Mouse (Mus musculus) heart, embryonic 11.5 days (tissue): ENCODE results near the gene Bst1. TPM values are rescaled to one million over a fixed set of nuclear protein-coding genes. Genes with fewer than 3 reads are reported as not detected.

Source experiments
- ATAC-seq: fragments of 200-750 bp; cut with Nextera tagmentation; replicated peaks from 2 replicates; pipeline ENCODE4 v1.8.0; 2017; ENCODE audit warnings: moderate library complexity; ENCODE audit not compliant: insufficient number of reproducible peaks, low FRiP score, low TSS enrichment
- H3K27ac ChIP-seq: fragments of 300-500 bp; sonication (generic); 2 replicates; pipeline ENCODE4 v1.5.1; 2014; ENCODE audit warnings: mild to moderate bottlenecking, low read depth, low read length
- H3K27me3 ChIP-seq: fragments of 300-500 bp; sonication (generic); 2 replicates; pipeline ENCODE4 v1.6.1; 2014; ENCODE audit warnings: mild to moderate bottlenecking, low read length, mixed read lengths; ENCODE audit not compliant: control insufficient read depth, insufficient read depth
- H3K36me3 ChIP-seq: fragments of 300-500 bp; sonication (generic); 2 replicates; pipeline ENCODE4 v1.6.1; 2014; ENCODE audit warnings: mild to moderate bottlenecking, low read length, moderate library complexity, mixed read lengths; ENCODE audit not compliant: control insufficient read depth, insufficient read depth
- H3K4me1 ChIP-seq: fragments of 300-500 bp; sonication (generic); 2 replicates; pipeline ENCODE4 v1.6.1; 2014; ENCODE audit warnings: low read length; ENCODE audit not compliant: control insufficient read depth, insufficient read depth
- H3K4me2 ChIP-seq: fragments of 300-500 bp; sonication (generic); 2 replicates; pipeline ENCODE4 v1.6.1; 2014; ENCODE audit warnings: mild to moderate bottlenecking, moderate library complexity
- H3K4me3 ChIP-seq: fragments of 300-500 bp; sonication (generic); 2 replicates; pipeline ENCODE4 v1.5.1; 2014; ENCODE audit warnings: low read depth, low read length
- H3K9ac ChIP-seq: fragments of 300-500 bp; sonication (generic); 2 replicates; pipeline ENCODE4 v1.6.1; 2014; ENCODE audit warnings: mild to moderate bottlenecking, low read depth, low read length, moderate library complexity
- H3K9me3 ChIP-seq: fragments of 300-500 bp; sonication (generic); replicated peaks from 2 replicates; pipeline ENCODE4 v1.6.1; 2016; ENCODE audit warnings: low read length; ENCODE audit not compliant: control insufficient read depth
- WGBS: fragments of 180-500 bp; shearing (Covaris S2); extraction: QIAGEN DNeasy Blood & Tissue Kit; methylation state at CpG from one replicate; pipeline ENCODE4 v1.1.7; 2014; ENCODE audit not compliant: insufficient replicate concordance; 5-methylcytosine and 5-hydroxymethylcytosine counted together
- polyA plus RNA-seq: library from polyadenylated mRNA; unstranded; fragments of >200 nt; fragmentation: Nextera tagmentation; extraction: Ambion mirVana; gene quantifications from 2 replicates; pipeline ENCODE4 v1.2.1, GENCODE M21; 2014

Gene Bst1
- polyA plus RNA-seq, 1 experiment from 2014 or later = 0.23 TPM

DNA sequence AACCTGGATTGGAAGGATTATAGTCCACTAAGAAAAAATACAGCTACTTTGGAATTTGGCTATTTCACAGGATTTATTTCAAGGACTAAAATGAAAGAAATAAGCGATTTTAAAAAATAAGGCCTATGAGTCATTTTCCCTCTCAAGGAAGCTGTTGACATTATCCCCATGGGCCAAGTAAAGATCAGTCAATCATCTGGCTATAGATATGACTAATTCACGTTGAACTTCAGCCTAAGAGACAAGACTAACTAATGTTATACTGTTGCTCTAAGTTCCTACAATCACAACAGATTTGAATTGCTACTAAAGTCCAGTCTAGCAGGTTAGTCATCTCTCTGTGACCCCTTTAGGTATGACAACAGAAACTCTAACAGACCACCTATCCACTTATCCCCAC, 34.7 kb upstream of the Bst1 start:
- no peak overlapping the region for H3K4me2 ChIP-seq
- H3K27me3 ChIP-seq = no peaks in the 10 kb centered on the region
- H3K9ac ChIP-seq = no peak overlapping the region
- no peaks in the 10 kb centered on the region for H3K9me3 ChIP-seq
- ATAC-seq = no peak
- peaks cover 5% of the 10 kb centered on the region for H3K4me1 ChIP-seq
- H3K4me3 ChIP-seq = no peak overlapping the region
- WGBS = 66% methylated on average over 2 of the region's 2 CpGs
- no peaks in the 10 kb centered on the region for H3K36me3 ChIP-seq
- no peak overlapping the region for H3K27ac ChIP-seq

DNA sequence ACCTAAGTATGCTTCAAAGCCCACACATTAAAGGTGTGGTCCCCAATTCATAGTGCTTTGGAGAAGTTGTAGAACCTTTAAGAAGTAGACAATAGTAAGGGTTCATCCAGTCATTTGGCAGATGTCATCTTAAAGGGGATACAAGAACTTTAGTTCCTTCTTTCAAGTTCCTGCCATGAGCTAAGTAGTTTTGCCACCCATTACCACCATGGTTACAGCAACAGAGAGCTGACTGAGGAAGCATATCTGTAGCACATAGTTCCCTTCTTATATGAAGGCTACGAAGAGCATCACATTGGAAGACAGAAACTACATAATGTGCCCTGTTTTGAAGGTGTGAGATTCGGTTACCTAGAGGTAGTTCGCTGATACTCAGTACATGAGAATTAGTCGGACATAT, 32.1 kb upstream of the Bst1 start:
- no peak for ATAC-seq
- Histone ChIP-seq H3K27ac (no peak overlapping the region), H3K9me3 (no peaks in the 10 kb centered on the region), H3K4me3 (no peak overlapping the region), H3K36me3 (no peaks in the 10 kb centered on the region), H3K4me1 (no peaks in the 10 kb centered on the region), H3K9ac (no peak overlapping the region), H3K27me3 (no peaks in the 10 kb centered on the region), H3K4me2 (no peak overlapping the region)
- 87% methylated on average over 4 of the region's 4 CpGs for WGBS

DNA sequence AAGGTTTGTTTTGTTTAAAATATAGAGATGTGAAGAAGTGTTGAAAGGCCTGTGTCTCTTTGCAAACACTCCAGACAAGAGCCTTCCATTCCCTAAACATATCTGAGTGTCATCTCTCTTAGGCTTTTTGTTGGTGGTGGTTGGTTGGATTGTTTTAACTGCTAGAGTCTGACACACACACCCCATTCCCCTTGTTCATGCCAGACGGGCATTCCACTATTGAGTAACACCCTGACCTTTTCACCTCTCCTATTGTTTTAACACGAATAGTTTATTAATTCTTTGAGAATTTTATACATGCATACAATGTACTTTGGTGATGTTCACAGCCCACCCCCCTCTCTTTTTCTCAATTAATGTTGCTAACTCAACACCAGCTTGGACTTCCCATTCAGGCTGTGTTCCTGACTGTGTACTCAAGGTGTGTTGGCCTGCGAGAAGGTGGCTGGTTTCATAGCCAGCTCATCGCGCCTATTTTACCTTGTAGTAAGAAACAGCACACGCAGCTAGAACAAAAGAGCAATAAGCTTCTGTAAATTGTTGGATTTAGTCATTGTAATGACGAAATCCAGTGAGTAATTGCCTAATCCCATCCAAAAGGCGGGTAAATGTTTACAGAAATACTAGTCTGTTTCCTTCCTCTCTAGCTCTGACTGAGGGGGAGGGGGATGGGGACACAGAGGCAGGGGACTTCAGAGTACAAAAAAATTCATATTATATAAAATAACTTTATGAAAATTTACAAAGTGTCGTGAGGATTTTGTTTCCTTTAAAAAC, 30.5 kb upstream of the Bst1 start:
- Histone ChIP-seq H3K4me1 (no peaks in the 10 kb centered on the region), H3K9me3 (no peaks in the 10 kb centered on the region), H3K36me3 (no peaks in the 10 kb centered on the region), H3K9ac (no peak overlapping the region), H3K27ac (no peak overlapping the region), H3K4me3 (no peak overlapping the region), H3K4me2 (no peak overlapping the region), H3K27me3 (no peaks in the 10 kb centered on the region)
- ATAC-seq = no peak
- WGBS = 70% methylated on average over 9 of the region's 9 CpGs

- no peaks in the 10 kb centered on the region for H3K4me1 ChIP-seq
- H3K4me2 ChIP-seq = no peak overlapping the region
- no peaks in the 10 kb centered on the region for H3K36me3 ChIP-seq
- H3K9me3 ChIP-seq = no peaks in the 10 kb centered on the region
- whole genome bisulfite sequencing = 51% methylated on average over 5 of the region's 5 CpGs
- no peak overlapping the region for H3K27ac ChIP-seq
- H3K9ac ChIP-seq = no peak overlapping the region
- H3K27me3 ChIP-seq = no peaks in the 10 kb centered on the region
- H3K4me3 ChIP-seq = no peak overlapping the region
- ATAC-seq = no peak
Measured at GRCm38 (mm10) chr5:43792354-43792753, 26.3 kb upstream of the Bst1 start.

DNA sequence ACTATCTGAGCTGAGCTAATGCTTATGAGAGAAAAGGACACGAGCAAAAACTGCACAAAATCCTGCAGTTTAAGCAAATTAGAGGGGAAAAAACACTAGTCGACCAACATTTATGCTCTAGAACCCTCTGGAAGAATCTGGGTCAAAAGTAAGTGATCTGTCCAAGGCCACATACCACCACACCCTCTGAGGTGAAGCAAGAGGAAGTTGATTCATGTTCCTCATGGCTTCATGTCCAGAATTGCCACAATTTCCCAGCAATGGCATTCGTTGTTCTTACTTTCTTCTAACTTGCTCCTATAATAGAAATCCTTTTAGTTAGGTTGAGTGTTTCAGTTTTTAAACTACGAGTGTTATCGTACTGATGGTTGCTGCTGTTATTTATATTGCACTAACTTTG, 19.2 kb upstream of the Bst1 start:
- ATAC-seq = no peak
- H3K9ac ChIP-seq = no peak overlapping the region
- no peaks in the 10 kb centered on the region for H3K36me3 ChIP-seq
- no peak overlapping the region for H3K27ac ChIP-seq
- WGBS = 81% methylated on average over 5 of the region's 5 CpGs
- no peaks in the 10 kb centered on the region for H3K4me1 ChIP-seq
- no peak overlapping the region for H3K4me3 ChIP-seq
- no peaks in the 10 kb centered on the region for H3K27me3 ChIP-seq
- no peak overlapping the region for H3K4me2 ChIP-seq
- H3K9me3 ChIP-seq = no peaks in the 10 kb centered on the region

DNA sequence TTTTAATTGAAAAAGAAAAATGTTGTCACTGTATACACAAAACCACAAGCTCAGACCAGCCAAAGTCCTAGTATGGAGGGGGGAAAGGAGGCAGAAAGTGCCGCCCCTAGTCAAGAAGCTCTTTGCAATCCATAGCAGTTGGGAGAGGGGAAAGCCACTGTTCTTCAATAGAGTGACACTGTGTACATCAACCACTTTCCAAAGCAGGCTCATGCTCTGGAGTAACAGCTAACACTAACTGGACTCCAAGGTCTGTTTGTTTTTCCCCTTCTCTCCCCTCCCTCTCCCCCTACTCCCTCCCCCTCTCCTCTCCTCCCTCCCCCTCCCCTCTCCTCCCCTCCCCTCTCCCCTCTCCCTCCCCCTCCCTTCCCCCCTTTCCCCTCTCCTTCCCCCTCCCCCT, 18.0 kb upstream of the Bst1 start:
- Histone ChIP-seq H3K4me1 (no peaks in the 10 kb centered on the region), H3K27me3 (no peaks in the 10 kb centered on the region), H3K4me2 (no peak overlapping the region), H3K9ac (no peak overlapping the region), H3K36me3 (no peaks in the 10 kb centered on the region), H3K4me3 (no peak overlapping the region), H3K27ac (no peak overlapping the region), H3K9me3 (no peaks in the 10 kb centered on the region)
- no peak for ATAC-seq
- WGBS = 69% methylated on average over 1 of the region's 1 CpGs

DNA sequence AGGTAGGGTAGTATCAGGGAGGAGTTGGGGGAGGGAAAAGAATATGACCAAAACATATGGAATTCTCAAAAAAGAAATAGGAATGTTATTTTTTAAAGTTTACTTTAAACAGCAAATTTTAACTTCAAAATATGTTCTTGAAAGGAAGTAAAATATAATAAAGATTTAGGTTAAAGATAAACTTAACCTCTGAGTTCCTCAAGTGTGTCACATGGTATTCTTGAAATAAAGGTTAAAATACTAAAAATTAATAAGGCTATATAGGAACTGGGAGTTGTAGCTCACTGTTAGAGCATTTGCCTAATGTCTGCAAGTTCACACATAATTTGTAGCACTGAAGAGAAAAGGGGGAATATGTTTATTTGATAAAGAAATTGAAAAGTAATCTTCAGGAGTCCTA, 17.4 kb upstream of the Bst1 start:
- ATAC-seq = no peak
- Histone ChIP-seq H3K4me3 (no peak overlapping the region), H3K4me1 (no peaks in the 10 kb centered on the region), H3K9ac (no peak overlapping the region), H3K27ac (no peak overlapping the region), H3K27me3 (no peaks in the 10 kb centered on the region), H3K9me3 (no peaks in the 10 kb centered on the region), H3K36me3 (no peaks in the 10 kb centered on the region), H3K4me2 (no peak overlapping the region)

DNA sequence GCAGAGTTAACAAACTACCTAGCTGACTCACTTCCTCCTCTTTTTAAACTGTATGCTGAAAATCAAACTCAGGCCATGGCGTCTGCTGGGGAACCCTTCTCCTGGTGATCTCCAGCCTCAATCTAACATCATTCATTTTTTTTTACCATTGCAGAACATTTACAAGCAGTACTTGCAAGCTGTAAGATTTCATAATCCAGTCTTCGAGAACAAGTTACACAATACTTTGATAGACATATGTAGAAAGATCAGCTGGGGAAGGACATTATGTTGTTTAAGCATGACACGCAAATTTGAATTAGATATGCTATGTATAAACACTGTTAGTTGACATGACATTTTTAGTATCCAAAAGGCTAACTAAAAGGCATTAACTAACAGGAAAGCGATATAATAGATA, 16.9 kb upstream of the Bst1 start:
- 82% methylated on average over 4 of the region's 4 CpGs for WGBS
- H3K4me2 ChIP-seq = no peak overlapping the region
- H3K36me3 ChIP-seq = no peaks in the 10 kb centered on the region
- H3K9ac ChIP-seq = no peak overlapping the region
- H3K27ac ChIP-seq = no peak overlapping the region
- no peak overlapping the region for H3K4me3 ChIP-seq
- no peak for ATAC-seq
- no peaks in the 10 kb centered on the region for H3K9me3 ChIP-seq
- no peaks in the 10 kb centered on the region for H3K4me1 ChIP-seq
- H3K27me3 ChIP-seq = no peaks in the 10 kb centered on the region

- no peaks in the 10 kb centered on the region for H3K4me1 ChIP-seq
- ATAC-seq = no peak
Measured at GRCm38 (mm10) chr5:43805401-43805800, 13.3 kb upstream of the Bst1 start.

More at GRCm38 (mm10) chr5:43805401-43805800, 13.3 kb upstream of the Bst1 start:
- Histone ChIP-seq H3K36me3 (no peaks in the 10 kb centered on the region), H3K4me3 (no peak overlapping the region), H3K4me2 (no peak overlapping the region), H3K27me3 (no peaks in the 10 kb centered on the region), H3K9ac (no peak overlapping the region), H3K9me3 (no peaks in the 10 kb centered on the region), H3K27ac (no peak overlapping the region)
- 75% methylated on average over 2 of the region's 2 CpGs for WGBS
